Mouse (Mus musculus) heart, postnatal 0 days (tissue): ENCODE measurements around the gene Nhlh1.

Source experiments
- CTCF ChIP-seq: IDR thresholded peaks from 2 replicates; pipeline ENCODE4 v1.5.1; 2016; ENCODE audit warnings: antibody characterized with exemption, control low read depth, low read depth
- EP300 ChIP-seq: IDR thresholded peaks from 2 replicates; pipeline ENCODE4 v1.6.1; 2016; ENCODE audit warnings: antibody characterized with exemption, low read depth

GRCm38 (mm10) chr1:172061217-172061616, 3.8 kb upstream of the Nhlh1 start:
- TF ChIP-seq EP300 (no peak), CTCF (no peak)
